Mouse (Mus musculus): ENCODE results near the gene Tnpo1.

GRCm38 (mm10) chr13:98825574-98825973, 100.6 kb downstream of the Tnpo1 start:
- TF ChIP-seq POLR2A (IDR thresholded peaks at IDR 0.05; ENCODE audit: borderline replicate concordance, extremely low read depth, insufficient read depth, insufficient read length, poor library complexity, severe bottlenecking): no peak
- no peak for TF ChIP-seq CTCF (IDR thresholded peaks at IDR 0.05; ENCODE audit: borderline replicate concordance, extremely low read depth, insufficient read depth, insufficient read length)
